Mouse (Mus musculus): ENCODE measurements around the gene Chga.

The Chga gene

GRCm38 (mm10) chr12:102554721-102555516 is at the start of gene Chga:
Chga (plus strand) TSS chr12:102554969.
- DNase-seq (ENCODE audit: low spot score in 2 of 2) = peak; percentile 49 to 82

GRCm38 (mm10) chr12:102505131-102505713 is 49.5 kb upstream of the Chga start:
- DNase-seq (ENCODE audit: low spot score in 2 of 2) = no peak

GRCm38 (mm10) chr12:102505949-102506348 is 48.8 kb upstream of the Chga start:
- no peak for DNase-seq (ENCODE audit: low spot score in 2 of 2)

- DNase-seq (ENCODE audit: low spot score in 2 of 2) = no peak
These were observed 43.4 kb upstream of the Chga start for GRCm38 (mm10) chr12:102511363-102511762.

- DNase-seq (ENCODE audit: low spot score in 2 of 2) = no peak
These were observed 40.6 kb upstream of the Chga start for GRCm38 (mm10) chr12:102514151-102514550.

- DNase-seq (ENCODE audit: low spot score in 2 of 2) = no peak
These were observed 40.0 kb upstream of the Chga start for GRCm38 (mm10) chr12:102514751-102515150.

GRCm38 (mm10) chr12:102516151-102516550 is 38.6 kb upstream of the Chga start:
- no peak for DNase-seq (ENCODE audit: low spot score in 2 of 2)

GRCm38 (mm10) chr12:102517647-102518046 is 37.1 kb upstream of the Chga start:
- DNase-seq (ENCODE audit: low spot score in 2 of 2) = no peak

GRCm38 (mm10) chr12:102519929-102520720 is 34.6 kb upstream of the Chga start:
- no peak for DNase-seq (ENCODE audit: low spot score in 2 of 2)

- no peak for DNase-seq (ENCODE audit: low spot score in 2 of 2)
These were observed 32.9 kb upstream of the Chga start for GRCm38 (mm10) chr12:102521777-102522319.

- DNase-seq (ENCODE audit: low spot score in 2 of 2) = no peak
These were observed 30.6 kb upstream of the Chga start for GRCm38 (mm10) chr12:102524216-102524615.

GRCm38 (mm10) chr12:102524760-102525159 is 30.0 kb upstream of the Chga start:
- DNase-seq (ENCODE audit: low spot score in 2 of 2) = peak in 1 of 2 experiments; percentile 22

- no peak for DNase-seq (ENCODE audit: low spot score in 2 of 2)
These were observed 26.8 kb upstream of the Chga start for GRCm38 (mm10) chr12:102527989-102528388.

- DNase-seq (ENCODE audit: low spot score in 2 of 2) = no peak
These were observed 19.0 kb upstream of the Chga start for GRCm38 (mm10) chr12:102535796-102536195.

- DNase-seq (ENCODE audit: low spot score in 2 of 2) = no peak
These were observed 14.5 kb upstream of the Chga start for GRCm38 (mm10) chr12:102540278-102540677.

GRCm38 (mm10) chr12:102541168-102541567 is 13.6 kb upstream of the Chga start:
- no peak for DNase-seq (ENCODE audit: low spot score in 2 of 2)

GRCm38 (mm10) chr12:102545122-102545521 is 9.6 kb upstream of the Chga start:
- DNase-seq (ENCODE audit: low spot score in 2 of 2) = no peak

GRCm38 (mm10) chr12:102550529-102550928 is 4.2 kb upstream of the Chga start:
- DNase-seq (ENCODE audit: low spot score in 2 of 2) = peak; percentile 51 to 86

- DNase-seq (ENCODE audit: low spot score in 2 of 2) = no peak
These were observed 3.6 kb upstream of the Chga start for GRCm38 (mm10) chr12:102551186-102551585.

- no peak for DNase-seq (ENCODE audit: low spot score in 2 of 2)
These were observed 2.8 kb upstream of the Chga start for GRCm38 (mm10) chr12:102552001-102552400.

GRCm38 (mm10) chr12:102553705-102554275 is 979 bp upstream of the Chga start:
- DNase-seq (ENCODE audit: low spot score in 2 of 2) = no peak

GRCm38 (mm10) chr12:102555850-102556249 is 1.1 kb downstream of the Chga start:
- no peak for DNase-seq (ENCODE audit: low spot score in 2 of 2)

All from spleen, postnatal 10 days (tissue).